Mouse (Mus musculus) E14TG2a.4 (cell line): ENCODE measurements around the gene Clca3a1.

Source experiments
- CTCF ChIP-seq: conservative IDR thresholded peaks from 2 replicates; pipeline ENCODE4 v1.5.1; 2014; ENCODE audit warnings: low read length
- NANOG ChIP-seq: IDR thresholded peaks from 2 replicates; pipeline ENCODE4 v1.6.1; 2014; ENCODE audit warnings: borderline replicate concordance, low read length, mixed read lengths
- POU5F1 ChIP-seq: IDR thresholded peaks from 2 replicates; pipeline ENCODE4 v1.6.1; 2014; ENCODE audit warnings: low read length, borderline replicate concordance

GRCm38 (mm10) chr3:144697154-144697553, 63.6 kb downstream of the Clca3a1 start:
- no peak for TF ChIP-seq CTCF
- TF ChIP-seq POU5F1: no peak
- no peak for TF ChIP-seq NANOG
